Mouse (Mus musculus) heart, embryonic 13.5 days (tissue): ENCODE data around the gene Pds5b. TPM values are rescaled to one million over a fixed set of nuclear protein-coding genes. Genes with fewer than 3 reads are reported as not detected.
"Not testable (repeated sequence)": the region's sequence is repeated elsewhere in the genome, so short reads cannot be mapped to it uniquely, and the experiment has no call there.

Experiments
- ATAC-seq: fragments of 200-750 bp; cut with Nextera tagmentation; 2 replicates; pipeline ENCODE4 v1.8.0; 2017; ENCODE audit warnings: moderate TSS enrichment; ENCODE audit not compliant: insufficient number of reproducible peaks, low FRiP score, low TSS enrichment; ENCODE audit errors: extremely low read depth
- H3K27ac ChIP-seq: fragments of 300-500 bp; sonication (generic); replicated peaks from 2 replicates; pipeline ENCODE4 v1.5.1; 2015; ENCODE audit warnings: moderate library complexity, mild to moderate bottlenecking, inconsistent platforms
- H3K27me3 ChIP-seq: fragments of 300-500 bp; sonication (generic); replicated peaks from 2 replicates; pipeline ENCODE4 v1.6.1; 2015; ENCODE audit warnings: mild to moderate bottlenecking, inconsistent platforms
- H3K36me3 ChIP-seq: fragments of 300-500 bp; sonication (generic); 2 replicates; pipeline ENCODE4 v1.6.1; 2015; ENCODE audit warnings: mild to moderate bottlenecking, inconsistent platforms
- H3K4me1 ChIP-seq: fragments of 300-500 bp; sonication (generic); 2 replicates; pipeline ENCODE4 v1.6.1; 2015; ENCODE audit warnings: inconsistent platforms
- H3K4me2 ChIP-seq: fragments of 300-500 bp; sonication (generic); 2 replicates; pipeline ENCODE4 v1.6.1; 2015; ENCODE audit warnings: inconsistent platforms, mild to moderate bottlenecking, moderate library complexity
- H3K4me3 ChIP-seq: fragments of 300-500 bp; sonication (generic); 2 replicates; pipeline ENCODE4 v1.5.1; 2015; ENCODE audit warnings: moderate library complexity, mild to moderate bottlenecking, inconsistent platforms
- H3K9ac ChIP-seq: fragments of 300-500 bp; sonication (generic); 2 replicates; pipeline ENCODE4 v1.6.1; 2015; ENCODE audit warnings: inconsistent platforms, mild to moderate bottlenecking, moderate library complexity
- H3K9me3 ChIP-seq: fragments of 300-500 bp; sonication (generic); 2 replicates; pipeline ENCODE4 v1.6.1; 2016; ENCODE audit warnings: inconsistent platforms
- WGBS: fragments of 180-500 bp; shearing (Covaris S2); methylation state at CpG from one replicate; pipeline ENCODE4 v1.1.7; 2015; ENCODE audit warnings: mixed read lengths; 5-methylcytosine and 5-hydroxymethylcytosine counted together
- polyA plus RNA-seq: library from polyadenylated mRNA; unstranded; fragments of >200 nt; fragmentation: Nextera tagmentation; extraction: Ambion mirVana; gene quantifications from 2 replicates; pipeline ENCODE4 v1.2.1, GENCODE M21; 2015

Pds5b gene
- polyA plus RNA-seq, 1 experiment from 2014 or later, result 18.0 TPM

DNA sequence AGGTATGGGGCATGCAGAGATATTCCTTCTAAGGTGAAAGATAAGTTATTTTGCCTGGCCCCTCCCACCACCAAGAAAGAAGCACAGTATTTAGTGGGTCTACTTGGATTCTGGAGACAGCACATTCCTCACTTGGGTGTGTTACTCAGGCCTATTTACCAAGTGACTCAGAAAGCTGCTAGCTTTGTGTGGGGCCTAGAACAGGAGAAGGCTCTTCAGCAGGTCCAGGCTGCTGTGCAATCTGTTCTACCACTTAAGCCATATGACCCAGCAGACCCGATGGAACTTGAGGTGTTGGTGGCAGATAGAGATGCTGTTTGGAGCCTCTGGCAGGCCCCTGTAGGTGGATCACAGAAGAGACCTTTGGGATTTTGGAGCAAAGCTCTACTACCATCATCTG is 33.1 kb downstream of the Pds5b start:
- H3K9ac ChIP-seq, H3K36me3 ChIP-seq, H3K27me3 ChIP-seq, H3K9me3 ChIP-seq, H3K4me2 ChIP-seq, ATAC-seq, H3K4me3 ChIP-seq, H3K27ac ChIP-seq: not testable (repeated sequence)
- 80% methylated on average over 1 of the region's 1 CpGs for WGBS
- H3K4me1 ChIP-seq, result peaks cover 37% of the 10 kb centered on the region

DNA sequence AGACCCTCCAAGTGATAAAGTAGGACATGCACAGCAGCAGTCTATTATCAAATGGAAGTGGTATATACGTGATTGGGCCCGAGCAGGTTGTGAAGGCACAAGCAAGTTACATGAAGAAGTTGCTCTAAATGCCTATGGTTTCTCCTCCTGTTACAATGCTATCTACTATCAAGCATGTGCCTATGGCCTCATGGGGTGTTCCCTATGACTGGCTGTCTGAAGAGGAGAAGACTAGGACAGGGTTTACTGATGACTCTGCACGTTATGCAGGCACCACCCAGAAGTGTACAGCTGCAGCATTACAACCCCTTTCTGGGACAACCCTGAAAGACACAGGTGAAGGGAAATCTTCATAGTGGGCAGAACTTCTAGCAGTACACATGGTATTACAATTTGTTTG is 33.6 kb downstream of the Pds5b start:
- not testable (repeated sequence) for H3K4me3 ChIP-seq, H3K9me3 ChIP-seq, H3K27ac ChIP-seq, H3K9ac ChIP-seq, ATAC-seq, H3K4me2 ChIP-seq, H3K36me3 ChIP-seq, H3K27me3 ChIP-seq
- H3K4me1 ChIP-seq, result peaks cover 40% of the 10 kb centered on the region
- 83% methylated on average over 3 of the region's 3 CpGs for WGBS

- peaks cover 42% of the 10 kb centered on the region for H3K4me1 ChIP-seq
- no peaks in the 10 kb centered on the region for H3K9me3 ChIP-seq
- H3K36me3 ChIP-seq, result no peaks in the 10 kb centered on the region
- H3K9ac ChIP-seq, result no peak overlapping the region
- no peak; the same call in 1 of the 2 replicates for ATAC-seq
- no peak overlapping the region for H3K4me3 ChIP-seq
- peak overlapping the region; percentile 48 for H3K27ac ChIP-seq
- no peaks in the 10 kb centered on the region for H3K27me3 ChIP-seq
- 56% methylated on average over 4 of the region's 4 CpGs for WGBS
- H3K4me2 ChIP-seq, result no peak overlapping the region
Measured at GRCm38 (mm10) chr5:150711503-150711902, 38.0 kb downstream of the Pds5b start.

- H3K4me3 ChIP-seq, result no peak overlapping the region
- H3K27ac ChIP-seq, result no peak overlapping the region
- no peak overlapping the region for H3K4me2 ChIP-seq
- no peak overlapping the region for H3K9ac ChIP-seq
- H3K9me3 ChIP-seq, result no peaks in the 10 kb centered on the region
- no peaks in the 10 kb centered on the region for H3K27me3 ChIP-seq
- no peaks in the 10 kb centered on the region for H3K36me3 ChIP-seq
- no peak for ATAC-seq
- H3K4me1 ChIP-seq, result peaks cover 45% of the 10 kb centered on the region
Measured at GRCm38 (mm10) chr5:150713431-150713830, 39.9 kb downstream of the Pds5b start.

DNA sequence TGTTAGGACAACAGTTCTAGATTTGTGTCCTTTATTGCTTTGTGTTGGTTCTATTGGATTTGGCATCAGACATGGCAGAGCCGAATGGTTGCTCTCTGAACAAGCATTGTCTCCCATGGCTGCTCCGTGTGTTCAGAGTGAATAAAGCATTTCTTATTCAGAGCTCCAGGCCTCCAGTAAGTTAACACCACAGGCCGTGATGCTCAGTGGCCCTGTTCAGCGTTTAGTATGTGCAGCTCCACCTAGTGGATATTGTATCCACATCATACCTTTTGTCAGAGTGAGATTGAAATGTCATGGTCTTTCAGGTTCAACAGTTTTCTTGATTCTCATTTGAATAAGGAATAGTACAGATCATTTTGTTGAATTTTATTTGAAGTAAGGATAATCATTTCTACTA is 44.2 kb downstream of the Pds5b start:
- Histone ChIP-seq H3K9me3 (no peaks in the 10 kb centered on the region), H3K27me3 (no peaks in the 10 kb centered on the region), H3K4me1 (peaks cover 25% of the 10 kb centered on the region), H3K36me3 (peaks cover 17% of the 10 kb centered on the region), H3K27ac (no peak overlapping the region), H3K4me3 (no peak overlapping the region), H3K4me2 (no peak overlapping the region), H3K9ac (no peak overlapping the region)
- 26% methylated on average over 4 of the region's 4 CpGs for WGBS
- no peak for ATAC-seq

DNA sequence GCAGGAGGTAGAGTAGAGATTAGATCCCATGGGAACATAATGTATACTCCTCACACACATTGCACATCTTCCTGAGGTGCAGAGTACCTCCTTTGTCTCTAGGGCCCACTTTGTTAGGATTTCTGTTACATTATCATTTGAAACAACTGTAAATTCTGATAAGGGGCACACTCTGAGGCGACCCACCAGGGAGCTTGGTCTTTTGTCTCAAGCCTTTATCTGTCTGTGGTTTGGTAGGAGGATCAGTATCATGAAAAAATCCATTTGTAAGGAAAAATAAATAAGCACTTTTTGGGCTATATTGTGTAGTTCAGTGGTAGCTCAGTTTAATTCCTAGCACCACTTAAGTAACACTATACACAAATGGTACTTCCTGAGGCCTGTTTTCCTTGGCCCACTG is 51.1 kb downstream of the Pds5b start:
- Histone ChIP-seq H3K27me3 (no peaks in the 10 kb centered on the region), H3K9me3 (no peaks in the 10 kb centered on the region), H3K4me2 (no peak overlapping the region), H3K27ac (no peak overlapping the region), H3K4me3 (no peak overlapping the region), H3K9ac (no peak overlapping the region), H3K36me3 (peaks cover 49% of the 10 kb centered on the region), H3K4me1 (peaks cover 10% of the 10 kb centered on the region)
- ATAC-seq, result no peak
- 36% methylated on average over 1 of the region's 1 CpGs for WGBS

DNA sequence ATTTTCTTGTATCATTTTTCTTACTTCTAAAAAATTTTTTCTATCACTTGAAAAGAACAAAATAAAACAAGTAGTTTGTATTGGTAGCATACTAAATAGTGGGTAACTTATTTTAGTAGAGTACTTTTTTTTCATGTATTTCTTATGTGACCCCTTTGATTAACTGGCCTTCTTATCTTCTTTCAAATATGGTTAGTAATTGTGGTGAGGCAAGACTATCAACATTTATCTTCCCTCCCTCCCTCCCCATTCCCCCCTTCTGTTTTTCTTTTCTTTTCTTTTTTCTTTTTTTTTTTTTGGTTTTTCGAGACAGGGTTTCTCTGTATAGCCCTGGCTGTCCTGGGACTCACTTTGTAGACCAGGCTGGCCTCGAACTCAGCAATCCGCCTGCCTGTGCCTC is 63.5 kb downstream of the Pds5b start:
- not testable (repeated sequence) for H3K27ac ChIP-seq, H3K4me3 ChIP-seq, H3K4me1 ChIP-seq, H3K9me3 ChIP-seq, H3K4me2 ChIP-seq, H3K9ac ChIP-seq, H3K27me3 ChIP-seq, ATAC-seq
- H3K36me3 ChIP-seq, result peaks cover 47% of the 10 kb centered on the region
- WGBS, result 89% methylated on average over 3 of the region's 3 CpGs

DNA sequence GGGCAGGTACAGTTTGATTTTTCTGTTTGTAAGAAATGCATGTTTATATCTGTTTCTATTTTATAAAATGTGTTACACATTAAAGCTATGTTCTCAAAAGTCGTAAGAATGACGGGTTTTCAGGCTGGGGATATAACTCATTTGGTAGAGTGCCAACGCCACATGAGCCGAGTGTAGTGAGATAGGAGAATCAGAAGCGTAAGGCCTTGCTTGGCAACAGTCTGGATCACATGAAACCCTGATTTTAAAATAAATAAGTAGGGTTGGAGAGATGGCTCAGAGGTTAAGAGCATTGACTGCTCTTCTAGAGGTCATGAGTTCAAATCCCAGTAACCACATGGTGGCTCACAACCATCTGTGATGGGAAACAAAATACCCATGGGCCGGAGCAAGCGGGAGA is 65.8 kb downstream of the Pds5b start:
- no peaks in the 10 kb centered on the region for H3K27me3 ChIP-seq
- no peak overlapping the region for H3K4me3 ChIP-seq
- ATAC-seq, result no peak
- H3K9me3 ChIP-seq, result no peaks in the 10 kb centered on the region
- H3K4me2 ChIP-seq, result no peak overlapping the region
- H3K27ac ChIP-seq, result no peak overlapping the region
- H3K36me3 ChIP-seq, result peaks cover 46% of the 10 kb centered on the region
- 87% methylated on average over 7 of the region's 7 CpGs for WGBS
- H3K9ac ChIP-seq, result no peak overlapping the region
- H3K4me1 ChIP-seq, result no peaks in the 10 kb centered on the region

DNA sequence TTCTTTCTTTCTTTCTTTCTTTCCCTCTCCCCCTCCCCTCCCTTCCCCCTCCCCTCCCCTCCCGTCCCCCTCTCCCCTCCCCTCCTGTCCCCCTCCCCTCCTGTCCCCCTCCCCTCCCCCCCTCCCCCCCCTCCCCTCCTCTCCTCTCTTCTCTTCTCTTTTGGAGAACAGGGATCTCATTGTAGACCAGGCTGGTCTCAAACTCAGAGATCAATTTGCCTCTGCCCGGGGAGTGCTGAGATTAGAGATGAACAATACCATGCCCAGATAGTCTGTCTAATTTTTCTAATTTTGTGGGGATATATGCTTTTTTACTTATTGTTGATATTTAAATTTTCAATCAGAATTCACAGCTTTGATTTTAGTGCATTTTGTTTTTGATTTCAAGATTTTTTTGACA is 67.1 kb downstream of the Pds5b start:
- no peak overlapping the region for H3K4me2 ChIP-seq
- H3K27ac ChIP-seq, result no peak overlapping the region
- no peaks in the 10 kb centered on the region for H3K4me1 ChIP-seq
- no peak overlapping the region for H3K4me3 ChIP-seq
- ATAC-seq, result no peak
- H3K9ac ChIP-seq, result no peak overlapping the region
- 85% methylated on average over 1 of the region's 2 CpGs for WGBS
- no peaks in the 10 kb centered on the region for H3K9me3 ChIP-seq
- no peaks in the 10 kb centered on the region for H3K27me3 ChIP-seq
- peaks cover 40% of the 10 kb centered on the region for H3K36me3 ChIP-seq

DNA sequence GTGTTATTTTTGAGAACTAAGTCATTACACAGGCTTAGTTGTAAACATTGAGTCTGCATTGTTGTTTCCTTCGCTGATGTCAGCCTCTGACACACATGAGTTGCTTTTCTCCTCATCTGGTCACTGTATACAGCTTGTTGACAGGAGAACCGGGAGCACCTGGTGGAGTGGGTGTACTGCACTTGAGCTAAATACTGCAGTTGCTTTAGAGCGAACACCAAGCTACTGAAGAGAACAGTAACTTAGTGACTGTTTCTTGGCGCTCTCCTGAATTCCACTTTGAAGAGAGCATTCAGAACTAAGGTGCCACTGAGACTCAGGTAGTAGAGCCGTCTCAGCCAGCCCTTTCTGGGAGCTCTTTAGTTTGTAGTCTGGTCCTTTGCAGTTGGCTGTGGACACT is 83.1 kb downstream of the Pds5b start:
- WGBS, result 58% methylated on average over 5 of the region's 5 CpGs
- H3K4me1 ChIP-seq, result peaks cover 3% of the 10 kb centered on the region; the same call in 1 of the 2 replicates

DNA sequence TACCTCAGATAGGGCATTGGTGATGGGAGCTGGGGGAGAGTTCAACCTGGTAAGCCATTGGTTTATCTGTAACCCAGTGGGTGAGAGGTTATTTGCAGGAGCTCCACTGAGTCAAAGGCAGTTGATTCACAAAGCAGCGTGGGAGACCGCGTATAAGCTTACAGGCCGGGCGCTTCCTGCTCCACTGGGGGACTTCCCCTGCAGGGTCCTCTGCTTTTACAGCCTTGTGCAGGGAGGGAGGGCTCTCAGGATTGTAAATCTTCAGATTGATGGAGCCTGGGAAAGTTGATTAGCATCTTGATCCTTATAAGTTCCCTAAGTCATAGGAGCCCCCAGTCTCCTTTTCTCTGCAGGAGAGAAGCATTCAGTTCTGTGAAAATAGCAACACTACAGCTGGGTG is 98.9 kb downstream of the Pds5b start:
- no peak overlapping the region for H3K27ac ChIP-seq
- H3K9me3 ChIP-seq, result no peaks in the 10 kb centered on the region
- H3K36me3 ChIP-seq, result peaks cover 43% of the 10 kb centered on the region
- H3K27me3 ChIP-seq, result no peaks in the 10 kb centered on the region
- WGBS, result 47% methylated on average over 5 of the region's 5 CpGs
- no peak overlapping the region for H3K4me2 ChIP-seq
- no peak for ATAC-seq
- H3K9ac ChIP-seq, result no peak overlapping the region
- peaks cover 12% of the 10 kb centered on the region for H3K4me1 ChIP-seq
- no peak overlapping the region for H3K4me3 ChIP-seq

More for the DNA sequence above, 83.1 kb downstream of the Pds5b start:
- no peaks in the 10 kb centered on the region for H3K27me3 ChIP-seq
- no peak overlapping the region for H3K9ac ChIP-seq
- no peak overlapping the region for H3K4me3 ChIP-seq
- H3K9me3 ChIP-seq, result no peaks in the 10 kb centered on the region
- no peak overlapping the region for H3K27ac ChIP-seq
- H3K36me3 ChIP-seq, result peaks cover 54% of the 10 kb centered on the region
- no peak for ATAC-seq
- H3K4me2 ChIP-seq, result no peak overlapping the region

DNA sequence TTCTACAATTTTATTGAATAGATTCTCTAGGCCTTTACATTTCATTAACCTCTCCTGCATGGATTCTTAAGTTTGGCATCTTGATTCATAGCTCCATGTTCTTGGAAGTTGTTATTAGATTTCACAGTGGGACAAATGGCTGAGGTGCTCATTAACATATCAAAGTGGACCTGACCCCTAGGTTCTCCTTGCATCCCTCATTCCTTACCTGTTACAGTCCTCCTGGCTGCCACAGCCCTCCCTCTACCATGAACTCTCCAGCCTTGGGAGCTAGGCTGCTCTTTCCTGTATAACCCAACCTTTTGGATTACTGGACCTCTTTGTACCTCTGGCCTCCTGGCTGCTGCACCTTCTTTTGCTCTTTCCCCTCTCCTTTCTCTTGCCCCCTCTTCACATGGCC is 99.5 kb downstream of the Pds5b start:
- Histone ChIP-seq H3K27me3 (no peaks in the 10 kb centered on the region), H3K36me3 (peaks cover 44% of the 10 kb centered on the region), H3K9ac (no peak overlapping the region), H3K27ac (no peak overlapping the region), H3K4me1 (peaks cover 12% of the 10 kb centered on the region), H3K4me3 (no peak overlapping the region), H3K4me2 (no peak overlapping the region), H3K9me3 (no peaks in the 10 kb centered on the region)
- ATAC-seq, result no peak

DNA sequence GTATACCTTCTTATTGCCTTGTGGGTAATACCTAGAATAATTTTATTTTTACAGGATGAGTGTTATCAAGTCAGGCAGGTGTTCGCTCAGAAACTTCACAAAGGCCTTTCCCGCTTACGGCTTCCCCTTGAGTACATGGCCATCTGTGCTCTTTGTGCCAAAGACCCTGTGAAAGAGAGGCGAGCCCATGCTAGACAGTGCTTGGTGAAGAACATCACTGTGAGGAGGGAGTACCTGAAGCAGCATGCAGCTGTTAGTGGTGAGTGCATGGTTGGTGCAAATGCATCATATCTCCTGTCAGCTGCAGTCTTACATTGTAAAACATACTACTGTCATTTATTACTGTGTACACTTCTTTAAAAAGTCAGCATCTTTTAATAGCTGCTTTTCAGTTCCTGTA is 114.7 kb downstream of the Pds5b start:
- Histone ChIP-seq H3K4me1 (peaks cover 3% of the 10 kb centered on the region; the same call in 1 of the 2 replicates), H3K9me3 (no peaks in the 10 kb centered on the region), H3K27ac (no peak overlapping the region), H3K4me2 (no peak overlapping the region), H3K36me3 (peaks cover 69% of the 10 kb centered on the region), H3K27me3 (no peaks in the 10 kb centered on the region), H3K4me3 (no peak overlapping the region), H3K9ac (no peak overlapping the region)
- no peak for ATAC-seq
- WGBS, result 94% methylated on average over 4 of the region's 4 CpGs
